Mouse (Mus musculus): Measurements from ENCODE around the gene Nutm1. TPM values are rescaled to one million over a fixed set of nuclear protein-coding genes. Genes with fewer than 3 reads are reported as not detected.

Nutm1 gene
- polyA plus RNA-seq, 1 experiment from 2014 or later: not detected

DNA sequence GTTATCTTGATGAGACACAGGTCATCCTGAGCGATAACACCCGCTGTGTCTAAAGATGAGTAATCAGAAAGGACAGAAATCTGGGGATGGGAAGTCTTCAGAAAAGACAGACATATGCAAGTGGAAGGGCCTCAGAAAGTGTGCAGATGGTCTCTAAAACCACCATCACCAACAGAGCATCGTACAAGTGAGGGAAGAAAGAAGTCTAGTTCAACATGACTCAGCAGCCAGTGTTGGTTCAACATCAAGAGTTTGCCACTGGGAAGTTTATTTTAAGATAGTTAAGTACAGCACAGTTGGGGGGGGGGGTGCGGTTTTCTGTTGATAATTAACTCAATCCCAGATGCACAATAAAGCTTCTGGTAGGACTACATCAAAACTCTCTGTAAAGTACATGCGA is 38.2 kb downstream of the Nutm1 start:
- Histone ChIP-seq H3K4me1 (no peaks in the 10 kb centered on the region), H3K27me3 (no peaks in the 10 kb centered on the region), H3K9me3 (no peaks in the 10 kb centered on the region), H3K27ac (no peak overlapping the region), H3K4me3 (replicated peaks) (no peak overlapping the region), H3K9ac (no peak overlapping the region), H3K36me3 (replicated peaks) (no peaks in the 10 kb centered on the region), H3K4me2 (no peak overlapping the region)
- no peak for ATAC-seq (ENCODE audit: low FRiP score)
- 92% methylated on average over 5 of the region's 5 CpGs for WGBS

DNA sequence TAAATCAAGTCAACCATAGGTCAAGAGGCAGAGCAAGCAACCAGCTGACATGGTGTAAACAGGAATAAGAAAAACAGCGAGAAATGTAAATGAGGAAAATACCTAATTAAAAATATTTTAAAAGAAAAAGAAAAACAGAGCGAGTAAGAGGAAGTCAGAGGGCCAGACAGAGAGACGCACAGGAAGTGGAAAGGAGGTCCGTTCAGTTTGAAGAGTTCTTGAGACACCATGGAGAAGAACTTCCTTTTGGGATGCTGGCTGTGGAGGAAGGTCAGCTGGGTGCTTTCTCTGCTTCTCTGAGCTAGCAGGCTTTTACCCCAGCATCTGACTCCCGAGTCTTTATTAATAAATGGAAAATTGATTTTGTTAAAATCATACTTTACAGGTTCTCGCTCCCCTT is 41.5 kb downstream of the Nutm1 start:
- no peak overlapping the region for H3K4me3 ChIP-seq (replicated peaks)
- ATAC-seq (ENCODE audit: low FRiP score): no peak
- WGBS: 77% methylated on average over 6 of the region's 6 CpGs

DNA sequence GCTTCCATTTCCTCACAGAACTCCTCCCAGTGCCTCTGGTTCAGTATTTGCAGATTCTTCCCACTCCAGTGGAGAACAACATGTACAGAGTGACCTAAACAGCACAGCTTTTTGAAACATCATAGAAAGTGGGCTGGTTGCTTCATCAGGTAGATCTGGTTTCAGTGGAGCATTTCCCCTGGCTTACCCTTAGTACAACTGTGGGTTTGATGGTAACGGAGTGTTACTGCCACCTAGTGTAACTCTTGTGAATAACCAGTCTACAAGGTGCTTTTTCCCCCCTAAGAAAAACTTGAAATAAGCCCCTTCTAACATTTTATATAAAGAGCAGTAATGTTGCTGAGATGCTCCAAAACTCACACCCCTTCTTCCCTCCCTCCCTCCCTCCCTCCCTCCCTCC is 43.1 kb downstream of the Nutm1 start:
- H3K36me3 ChIP-seq (replicated peaks): no peaks in the 10 kb centered on the region
- WGBS: 6% methylated on average over 1 of the region's 1 CpGs
- H3K9me3 ChIP-seq: no peaks in the 10 kb centered on the region
- H3K4me3 ChIP-seq (replicated peaks): no peak overlapping the region
- no peaks in the 10 kb centered on the region for H3K27me3 ChIP-seq
- no peak overlapping the region for H3K27ac ChIP-seq
- H3K4me1 ChIP-seq: no peaks in the 10 kb centered on the region
- H3K9ac ChIP-seq: no peak overlapping the region
- ATAC-seq (ENCODE audit: low FRiP score): no peak
- no peak overlapping the region for H3K4me2 ChIP-seq

More for the DNA sequence above, 41.5 kb downstream of the Nutm1 start:
- no peaks in the 10 kb centered on the region for H3K9me3 ChIP-seq
- H3K27ac ChIP-seq: no peak overlapping the region
- H3K27me3 ChIP-seq: no peaks in the 10 kb centered on the region
- H3K9ac ChIP-seq: no peak overlapping the region
- no peak overlapping the region for H3K4me2 ChIP-seq
- H3K4me1 ChIP-seq: no peaks in the 10 kb centered on the region
- no peaks in the 10 kb centered on the region for H3K36me3 ChIP-seq (replicated peaks)

DNA sequence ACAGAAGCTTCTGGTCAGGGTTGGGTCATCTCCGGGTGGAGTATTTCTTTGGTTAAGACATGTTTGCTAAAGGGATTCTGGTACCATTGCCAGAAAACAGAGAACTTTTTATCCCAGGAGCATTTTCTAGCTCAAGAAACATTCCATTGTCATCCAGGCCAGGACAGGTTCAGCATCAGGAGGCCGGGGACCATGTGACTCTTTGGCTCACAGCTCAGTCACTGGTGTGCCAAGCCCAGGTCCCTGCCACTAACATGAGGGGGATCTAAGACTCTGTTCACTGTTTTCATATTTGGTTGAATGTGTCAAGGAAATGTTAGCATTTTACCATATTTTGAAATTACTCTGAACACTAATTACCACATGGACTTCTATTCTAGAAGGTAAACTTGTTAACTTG is 48.4 kb downstream of the Nutm1 start:
- Histone ChIP-seq H3K4me3 (replicated peaks) (no peak overlapping the region), H3K4me1 (no peaks in the 10 kb centered on the region), H3K9ac (no peak overlapping the region), H3K36me3 (replicated peaks) (no peaks in the 10 kb centered on the region), H3K9me3 (no peaks in the 10 kb centered on the region), H3K27ac (no peak overlapping the region), H3K4me2 (no peak overlapping the region), H3K27me3 (no peaks in the 10 kb centered on the region)
- 92% methylated on average over 2 of the region's 2 CpGs for WGBS
- no peak for ATAC-seq (ENCODE audit: low FRiP score)

DNA sequence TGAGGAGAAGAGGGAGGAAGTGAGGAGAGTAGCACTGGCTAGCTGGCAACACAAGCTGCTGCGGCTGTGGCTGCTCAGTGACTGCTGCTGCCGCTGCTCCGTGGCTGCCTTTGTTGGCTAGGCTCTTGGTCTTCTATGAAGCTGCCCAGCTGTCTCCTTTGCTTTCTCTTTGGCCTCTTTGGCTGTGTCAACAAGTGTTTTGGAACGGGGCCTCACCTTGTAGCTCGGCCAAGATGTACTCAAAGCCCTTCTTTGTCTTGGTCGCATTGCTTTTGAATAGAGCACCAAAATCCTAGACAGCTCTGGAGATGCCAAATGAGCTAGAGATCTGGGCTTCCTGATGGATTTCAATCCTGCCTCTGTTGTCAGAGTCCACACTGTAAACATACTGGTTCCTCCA is 48.9 kb downstream of the Nutm1 start:
- Histone ChIP-seq H3K36me3 (replicated peaks) (no peaks in the 10 kb centered on the region), H3K27ac (no peak overlapping the region), H3K4me1 (no peaks in the 10 kb centered on the region), H3K9me3 (no peaks in the 10 kb centered on the region), H3K4me3 (replicated peaks) (no peak overlapping the region), H3K27me3 (no peaks in the 10 kb centered on the region), H3K4me2 (no peak overlapping the region), H3K9ac (no peak overlapping the region)
- WGBS: 62% methylated on average over 6 of the region's 6 CpGs
- ATAC-seq (ENCODE audit: low FRiP score): no peak

DNA sequence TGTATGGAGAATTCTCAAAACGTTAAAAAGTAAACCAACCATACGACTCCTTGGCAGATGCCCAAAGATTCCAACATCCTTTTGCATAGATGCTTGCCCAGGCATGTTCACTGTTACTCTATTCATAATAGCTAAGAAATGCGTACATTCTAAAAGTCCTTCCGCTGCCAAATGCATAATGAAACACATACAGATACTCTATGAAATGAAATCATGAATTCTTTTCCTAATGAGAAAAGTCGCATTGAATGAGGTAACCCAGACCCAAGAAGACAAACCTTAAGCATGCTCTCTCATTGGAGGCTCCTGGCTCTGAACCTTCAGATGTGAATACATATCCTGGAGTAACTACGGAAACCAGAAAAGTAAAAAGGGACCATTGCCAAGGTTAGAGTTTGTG is 56.0 kb downstream of the Nutm1 start:
- H3K4me3 ChIP-seq (replicated peaks): no peak overlapping the region
- no peak overlapping the region for H3K27ac ChIP-seq
- no peak for ATAC-seq (ENCODE audit: low FRiP score)
- H3K9ac ChIP-seq: no peak overlapping the region
- no peaks in the 10 kb centered on the region for H3K4me1 ChIP-seq
- no peaks in the 10 kb centered on the region for H3K27me3 ChIP-seq
- H3K9me3 ChIP-seq: no peaks in the 10 kb centered on the region
- WGBS: 77% methylated on average over 6 of the region's 6 CpGs
- no peaks in the 10 kb centered on the region for H3K36me3 ChIP-seq (replicated peaks)
- no peak overlapping the region for H3K4me2 ChIP-seq

Other genes with a start within 250 kb of the Nutm1 start
- gene Olfr1310, start 246.6 kb downstream of the Nutm1 start, polyA plus RNA-seq (2016; fragmentation: Nextera tagmentation; extraction: Ambion mirVana): not detected in 2 replicates
- gene Olfr1311, start 234.9 kb downstream of the Nutm1 start, polyA plus RNA-seq (2016; fragmentation: Nextera tagmentation; extraction: Ambion mirVana): not detected in 2 replicates
- not detected in 2 replicates for gene Olfr1312, start 209.1 kb downstream of the Nutm1 start, polyA plus RNA-seq (2016; fragmentation: Nextera tagmentation; extraction: Ambion mirVana)
- gene Olfr1313, start 181.4 kb downstream of the Nutm1 start, polyA plus RNA-seq (2016; fragmentation: Nextera tagmentation; extraction: Ambion mirVana): not detected in 2 replicates
- gene Olfr1314, start 162.5 kb downstream of the Nutm1 start, polyA plus RNA-seq (2016; fragmentation: Nextera tagmentation; extraction: Ambion mirVana): not detected in 2 replicates
- gene Olfr1315-ps1, start 143.9 kb downstream of the Nutm1 start, polyA plus RNA-seq (2016; fragmentation: Nextera tagmentation; extraction: Ambion mirVana): not detected in 2 replicates
- gene Olfr1316, start 124.3 kb downstream of the Nutm1 start, polyA plus RNA-seq (2016; fragmentation: Nextera tagmentation; extraction: Ambion mirVana): not detected in 2 replicates
- not detected in 2 replicates for gene Olfr1317, start 119.0 kb downstream of the Nutm1 start, polyA plus RNA-seq (2016; fragmentation: Nextera tagmentation; extraction: Ambion mirVana)
- not detected in 2 replicates for gene Olfr1318, start 105.1 kb downstream of the Nutm1 start, polyA plus RNA-seq (2016; fragmentation: Nextera tagmentation; extraction: Ambion mirVana)
- gene Lpcat4, start 19.8 kb downstream of the Nutm1 start, polyA plus RNA-seq (2016; fragmentation: Nextera tagmentation; extraction: Ambion mirVana): 8.2 and 13.6 TPM in 2 replicates
- 152 and 157 TPM in 2 replicates for gene Nop10, start 2.6 kb upstream of the Nutm1 start, polyA plus RNA-seq (2016; fragmentation: Nextera tagmentation; extraction: Ambion mirVana)
- 17.2 and 17.6 TPM in 2 replicates for gene Slc12a6, start 6.5 kb upstream of the Nutm1 start, polyA plus RNA-seq (2016; fragmentation: Nextera tagmentation; extraction: Ambion mirVana)
- gene Gm21985, start 7.0 kb upstream of the Nutm1 start, polyA plus RNA-seq (2016; fragmentation: Nextera tagmentation; extraction: Ambion mirVana): not detected in 2 replicates
- 104 and 111 TPM in 2 replicates for gene Emc4, start 108.7 kb upstream of the Nutm1 start, polyA plus RNA-seq (2016; fragmentation: Nextera tagmentation; extraction: Ambion mirVana)
- gene Katnbl1, start 119.9 kb upstream of the Nutm1 start, polyA plus RNA-seq (2016; fragmentation: Nextera tagmentation; extraction: Ambion mirVana): 48.6 and 53.4 TPM in 2 replicates
- 11.1 and 11.5 TPM in 2 replicates for gene Emc7, start 195.7 kb upstream of the Nutm1 start, polyA plus RNA-seq (2016; fragmentation: Nextera tagmentation; extraction: Ambion mirVana)
- gene Chrm5, start 221.5 kb upstream of the Nutm1 start, polyA plus RNA-seq (2016; fragmentation: Nextera tagmentation; extraction: Ambion mirVana): 0.31 TPM in 1 of 2 replicates, not detected in the other
- 5.8 and 6.6 TPM in 2 replicates for gene Aven, start 233.7 kb upstream of the Nutm1 start, polyA plus RNA-seq (2016; fragmentation: Nextera tagmentation; extraction: Ambion mirVana)